Mouse (Mus musculus) hindbrain, embryonic 15.5 days (tissue): ENCODE results near the gene Sox2. TPM values are rescaled to one million over a fixed set of nuclear protein-coding genes. Genes with fewer than 3 reads are reported as not detected.

Experiments used
- ATAC-seq: fragments of 200-750 bp; cut with Nextera tagmentation; 2 replicates; pipeline ENCODE4 v1.8.0; 2017; ENCODE audit warnings: low read depth, moderate number of reproducible peaks, moderate TSS enrichment; ENCODE audit not compliant: low FRiP score
- H3K27ac ChIP-seq: fragments of 300-500 bp; sonication (generic); replicated peaks from 2 replicates; pipeline ENCODE4 v1.5.1; 2015; ENCODE audit warnings: mild to moderate bottlenecking, inconsistent platforms
- H3K27me3 ChIP-seq: fragments of 300-500 bp; sonication (generic); 2 replicates; pipeline ENCODE4 v1.6.1; 2015; ENCODE audit warnings: control low read depth, inconsistent platforms
- H3K36me3 ChIP-seq: fragments of 300-500 bp; sonication (generic); 2 replicates; pipeline ENCODE4 v1.6.1; 2015; ENCODE audit warnings: control low read depth, inconsistent platforms
- H3K4me1 ChIP-seq: fragments of 300-500 bp; sonication (generic); replicated peaks from 2 replicates; pipeline ENCODE4 v1.6.1; 2015; ENCODE audit warnings: control low read depth, inconsistent platforms
- H3K4me2 ChIP-seq: fragments of 300-500 bp; sonication (generic); 2 replicates; pipeline ENCODE4 v1.6.1; 2015; ENCODE audit warnings: moderate library complexity, mild to moderate bottlenecking, inconsistent platforms
- H3K4me3 ChIP-seq: fragments of 300-500 bp; sonication (generic); 2 replicates; pipeline ENCODE4 v1.5.1; 2015; ENCODE audit warnings: mild to moderate bottlenecking, inconsistent platforms
- H3K9ac ChIP-seq: fragments of 300-500 bp; sonication (generic); 2 replicates; pipeline ENCODE4 v1.6.1; 2015; ENCODE audit warnings: inconsistent platforms
- H3K9me3 ChIP-seq: fragments of 300-500 bp; sonication (generic); 2 replicates; pipeline ENCODE4 v1.6.1; 2016; ENCODE audit warnings: control low read depth, inconsistent platforms
- WGBS: fragments of 180-500 bp; shearing (Covaris S2); methylation state at CpG from one replicate; pipeline ENCODE4 v1.1.7; 2015; 5-methylcytosine and 5-hydroxymethylcytosine counted together
- microRNA counts: library from miRNA; unstranded; fragments of <30 nt; microRNA quantifications from one replicate; lab custom pipeline; 2016
- microRNA-seq: library from miRNA; unstranded; fragments of <30 nt; microRNA quantifications from one replicate; pipeline ENCODE4, GENCODE M21; 2016
- polyA plus RNA-seq: library from polyadenylated mRNA; unstranded; fragments of >200 nt; fragmentation: Nextera tagmentation; extraction: Ambion mirVana; gene quantifications from 2 replicates; pipeline ENCODE4 v1.2.1, GENCODE M21; 2015

Gene Sox2
- polyA plus RNA-seq, 1 experiment from 2014 or later: 19.2 TPM

- 18% methylated on average over 3 of the region's 3 CpGs for WGBS
- Histone ChIP-seq H3K4me2 (no peak overlapping the region), H3K27me3 (no peaks in the 10 kb centered on the region), H3K4me1 (no peaks in the 10 kb centered on the region), H3K4me3 (no peak overlapping the region), H3K27ac (no peak overlapping the region), H3K9ac (no peak overlapping the region), H3K36me3 (no peaks in the 10 kb centered on the region), H3K9me3 (no peaks in the 10 kb centered on the region)
- peak; percentile 54; the same call in 1 of the 2 replicates for ATAC-seq
Observed at GRCm38 (mm10) chr3:34679921-34680320, 29.7 kb downstream of the Sox2 start.

- Histone ChIP-seq H3K4me2 (no peak overlapping the region), H3K27me3 (no peaks in the 10 kb centered on the region), H3K9me3 (no peaks in the 10 kb centered on the region), H3K4me1 (peaks cover 12% of the 10 kb centered on the region), H3K4me3 (no peak overlapping the region), H3K9ac (no peak overlapping the region), H3K27ac (no peak overlapping the region), H3K36me3 (no peaks in the 10 kb centered on the region)
- 85% methylated on average over 6 of the region's 6 CpGs for WGBS
- ATAC-seq: no peak
Observed at GRCm38 (mm10) chr3:34688072-34688471, 37.9 kb downstream of the Sox2 start.

- peak; percentile 79 for ATAC-seq
- Histone ChIP-seq H3K27me3 (no peaks in the 10 kb centered on the region), H3K36me3 (no peaks in the 10 kb centered on the region), H3K9ac (peak overlapping the region; percentile 44; the same call in 1 of the 2 replicates), H3K4me2 (peak overlapping the region; percentile 71), H3K4me1 (peaks cover 12% of the 10 kb centered on the region), H3K27ac (peak overlapping the region; percentile 34; the same call in 1 of the 2 replicates), H3K4me3 (peak overlapping the region; percentile 35), H3K9me3 (no peaks in the 10 kb centered on the region)
- WGBS: 5% methylated on average over 20 of the region's 20 CpGs
Observed at GRCm38 (mm10) chr3:34691703-34692393, 41.6 kb downstream of the Sox2 start.

GRCm38 (mm10) chr3:34692394-34692745 is 42.2 kb downstream of the Sox2 start:
- H3K36me3 ChIP-seq: no peaks in the 10 kb centered on the region
- H3K4me3 ChIP-seq: peak overlapping the region; percentile 35
- ATAC-seq: peak; percentile 49; the same call in 1 of the 2 replicates
- no peaks in the 10 kb centered on the region for H3K27me3 ChIP-seq
- peak overlapping the region; percentile 71 for H3K4me2 ChIP-seq
- H3K9me3 ChIP-seq: no peaks in the 10 kb centered on the region
- H3K27ac ChIP-seq: peak overlapping the region; percentile 34; the same call in 1 of the 2 replicates
- WGBS: 6% methylated on average over 15 of the region's 15 CpGs
- peaks cover 12% of the 10 kb centered on the region for H3K4me1 ChIP-seq
- H3K9ac ChIP-seq: peak overlapping the region; percentile 44; the same call in 1 of the 2 replicates

MicroRNAs encoded within 50 kb of the gene (microRNA counts, 519-probe panel; counts per million panel counts)
- microRNA mmu-miR-1897-3p (lab: Ali Mortazavi, UCI): not detected

Small RNAs within 50 kb of the gene (microRNA-seq; reads per million reads assigned to microRNA genes)
- gene Mir1897: not detected
